In genomic region chr9:96308816-96309215, GRCm38 (mm10) we compare ENCODE assay signal across 24 mouse cellular contexts.
"Had no signal": no experiment of that assay in that cellular context is flagged by ENCODE, and none has a peak within 500 bp of the region (broad histone marks: within the 10 kb centered on the region; RNA-seq: fewer than 3 reads in every experiment).

No protein-coding gene starts in this region.

- H3K4me1 ChIP-seq: kidney, embryonic 15.5 days; limb, embryonic 12.5 days; limb, embryonic 15.5 days; lung, embryonic 15.5 days; midbrain, embryonic 12.5 days; midbrain, embryonic 15.5 days; neural tube, embryonic 12.5 days; neural tube, embryonic 15.5 days had no signal

- H3K4me3 ChIP-seq: kidney, embryonic 15.5 days; limb, embryonic 12.5 days; limb, embryonic 15.5 days; lung, embryonic 15.5 days; megakaryocyte, embryonic 14.5 days; midbrain, embryonic 12.5 days; midbrain, embryonic 15.5 days; neural tube, embryonic 12.5 days; neural tube, embryonic 15.5 days had no signal

- ATAC-seq: midbrain, embryonic 15.5 days had no signal

- H3K27me3 ChIP-seq: kidney, embryonic 15.5 days; limb, embryonic 12.5 days; limb, embryonic 15.5 days; lung, embryonic 15.5 days; megakaryocyte, embryonic 14.5 days; midbrain, embryonic 12.5 days; midbrain, embryonic 15.5 days; neural tube, embryonic 12.5 days; neural tube, embryonic 15.5 days had no signal

- DNase-seq: kidney, adult 8-10 months; kidney, postnatal 10 days; kidney, postnatal 4 days; left cerebral cortex, postnatal 4 days; lung, adult 18-20 months; lung, postnatal 10 days; lung, postnatal 36 days; right cerebral cortex, adult 18-20 months; right cerebral cortex, postnatal 14 days; right cerebral cortex, postnatal 4 days; thymus, adult 18-20 months; thymus, postnatal 36 days had no signal

- H3K4me2 ChIP-seq: kidney, embryonic 15.5 days; limb, embryonic 12.5 days; limb, embryonic 15.5 days; liver, embryonic 11.5 days; lung, embryonic 15.5 days; midbrain, embryonic 12.5 days; midbrain, embryonic 15.5 days; neural tube, embryonic 12.5 days; neural tube, embryonic 15.5 days had no signal

- H3K27ac ChIP-seq: kidney, embryonic 15.5 days; limb, embryonic 12.5 days; limb, embryonic 15.5 days; liver, embryonic 14.5 days; lung, embryonic 15.5 days; midbrain, embryonic 12.5 days; midbrain, embryonic 15.5 days; neural tube, embryonic 12.5 days; neural tube, embryonic 15.5 days; stomach, postnatal 0 days had no signal

- H3K9me3 ChIP-seq: kidney, embryonic 15.5 days; limb, embryonic 12.5 days; limb, embryonic 15.5 days; lung, embryonic 15.5 days; megakaryocyte, embryonic 14.5 days; midbrain, embryonic 12.5 days; midbrain, embryonic 15.5 days; neural tube, embryonic 12.5 days; neural tube, embryonic 15.5 days had no signal

- H3K9ac ChIP-seq: kidney, embryonic 15.5 days; limb, embryonic 12.5 days; limb, embryonic 15.5 days; liver, embryonic 14.5 days; lung, embryonic 15.5 days; midbrain, embryonic 12.5 days; midbrain, embryonic 15.5 days; neural tube, embryonic 12.5 days; neural tube, embryonic 15.5 days had no signal
